ENCODE assay signal across 26 mouse cellular contexts in the genomic region with DNA sequence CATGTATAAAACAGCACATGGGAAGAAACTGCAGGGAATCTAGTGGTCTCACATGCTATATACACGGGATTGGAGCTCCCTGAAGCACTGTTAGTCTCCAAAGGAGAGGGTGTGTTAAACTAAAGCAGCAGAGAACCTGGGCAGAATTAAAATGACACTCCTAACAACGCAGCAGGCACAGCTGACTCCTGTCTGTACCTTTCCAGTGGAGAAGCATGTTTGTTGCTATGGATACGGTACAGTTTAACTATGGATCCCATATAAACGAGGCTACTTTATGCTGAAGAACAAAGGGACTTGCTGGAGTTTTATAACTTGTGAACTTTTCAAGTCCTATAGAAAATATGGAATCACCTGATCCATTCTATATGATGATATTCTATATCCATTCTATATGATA. TPM values are rescaled to one million over a fixed set of nuclear protein-coding genes. Genes with fewer than 3 reads are reported as not detected.
DNase-seq lines count a peak whose midpoint lies in the region; ATAC-seq and TF ChIP-seq lines count a peak whose summit lies in the region.
"Had no signal": no experiment of that assay in that cellular context is flagged by ENCODE, and none has a peak within 500 bp of the region (broad histone marks: within the 10 kb centered on the region; RNA-seq: fewer than 3 reads in every experiment).

No protein-coding gene starts in this region.

- no peak for TF ChIP-seq CTCF in hindbrain, postnatal 0 days (IDR thresholded peaks at IDR 0.05; ENCODE audit: low read depth)

- no peaks in the 10 kb centered on the region for H3K9me3 ChIP-seq in hindbrain, postnatal 0 days (ENCODE audit: low read length)
- H3K9me3 ChIP-seq in hindbrain, embryonic 11.5 days (ENCODE audit: control insufficient read depth, low read length): no peaks in the 10 kb centered on the region
- H3K9me3 ChIP-seq in midbrain, embryonic 14.5 days (ENCODE audit: control insufficient read depth, low read length): no peaks in the 10 kb centered on the region
- H3K9me3 ChIP-seq in midbrain, embryonic 10.5 days (replicated peaks): no peaks in the 10 kb centered on the region
- no peaks in the 10 kb centered on the region for H3K9me3 ChIP-seq in midbrain, embryonic 16.5 days (replicated peaks; ENCODE audit: control insufficient read depth, low read length, poor library complexity, severe bottlenecking)
- H3K9me3 ChIP-seq: forebrain, embryonic 10.5 days; heart, embryonic 12.5 days; heart, embryonic 15.5 days; hindbrain, embryonic 10.5 days; hindbrain, embryonic 15.5 days had no signal

- 47% methylated on average over 4 of the region's 4 CpGs for WGBS in hindbrain, postnatal 0 days
- WGBS in hindbrain, embryonic 11.5 days: 78% methylated on average over 4 of the region's 4 CpGs
- 67% methylated on average over 4 of the region's 4 CpGs for WGBS in midbrain, embryonic 14.5 days
- 87% methylated on average over 4 of the region's 4 CpGs for WGBS in midbrain, embryonic 10.5 days
- WGBS in midbrain, embryonic 16.5 days: 48% methylated on average over 4 of the region's 4 CpGs

- DNase-seq in hindbrain, postnatal 0 days (ENCODE audit: low spot score): peak; percentile 24
- DNase-seq in hindbrain, embryonic 11.5 days (ENCODE audit: low spot score): no peak
- DNase-seq in midbrain, embryonic 14.5 days: peak; percentile 40
- no peak for DNase-seq in midbrain, embryonic 10.5 days (ENCODE audit: low spot score)
- no peak for DNase-seq in right cerebral cortex, postnatal 14 days
- DNase-seq: adrenal gland, adult 8-10 months; adrenal gland, postnatal 25 days; cerebellum, adult 18-20 months; cerebellum, adult 9-10 months; cerebellum, postnatal 14 days; gastrocnemius, postnatal 25 days; heart, adult 18-20 months; heart, postnatal 10 days; heart, postnatal 36 days had no signal

- no peak overlapping the region for H3K9ac ChIP-seq in hindbrain, postnatal 0 days (replicated peaks; ENCODE audit: low read length)
- H3K9ac ChIP-seq in hindbrain, embryonic 11.5 days (ENCODE audit: low read depth, low read length): no peak overlapping the region
- H3K9ac ChIP-seq in midbrain, embryonic 14.5 days (replicated peaks; ENCODE audit: low read length): no peak overlapping the region
- no peak overlapping the region for H3K9ac ChIP-seq in midbrain, embryonic 16.5 days (ENCODE audit: low read depth, low read length)
- H3K9ac ChIP-seq: heart, embryonic 12.5 days; heart, embryonic 15.5 days; hindbrain, embryonic 15.5 days had no signal

- no peak overlapping the region for H3K4me2 ChIP-seq in hindbrain, postnatal 0 days (ENCODE audit: low read depth, low read length)
- H3K4me2 ChIP-seq in hindbrain, embryonic 11.5 days (replicated peaks; ENCODE audit: low read depth, low read length): no peak overlapping the region
- H3K4me2 ChIP-seq in midbrain, embryonic 14.5 days (ENCODE audit: low read length): no peak overlapping the region
- H3K4me2 ChIP-seq in midbrain, embryonic 16.5 days (ENCODE audit: low read length): no peak overlapping the region
- H3K4me2 ChIP-seq: heart, embryonic 12.5 days; heart, embryonic 15.5 days; hindbrain, embryonic 15.5 days had no signal

- no peaks in the 10 kb centered on the region for H3K4me1 ChIP-seq in hindbrain, postnatal 0 days (ENCODE audit: insufficient read depth, low read length)
- H3K4me1 ChIP-seq in hindbrain, embryonic 11.5 days (replicated peaks; ENCODE audit: control insufficient read depth, insufficient read depth, low read length): no peaks in the 10 kb centered on the region
- H3K4me1 ChIP-seq in midbrain, embryonic 14.5 days (ENCODE audit: control insufficient read depth, insufficient read depth, low read length): no peaks in the 10 kb centered on the region
- H3K4me1 ChIP-seq in midbrain, embryonic 10.5 days: peaks cover 8% of the 10 kb centered on the region
- peaks cover 7% of the 10 kb centered on the region for H3K4me1 ChIP-seq in midbrain, embryonic 16.5 days (ENCODE audit: control insufficient read depth, insufficient read depth, low read length)
- H3K4me1 ChIP-seq: heart, embryonic 12.5 days; heart, embryonic 15.5 days; hindbrain, embryonic 15.5 days had no signal

- no peak overlapping the region for H3K4me3 ChIP-seq in hindbrain, postnatal 0 days (ENCODE audit: low read length)
- H3K4me3 ChIP-seq in hindbrain, embryonic 11.5 days (ENCODE audit: low read depth, low read length): no peak overlapping the region
- no peak overlapping the region for H3K4me3 ChIP-seq in midbrain, embryonic 14.5 days (replicated peaks; ENCODE audit: low read depth, low read length)
- H3K4me3 ChIP-seq in midbrain, embryonic 10.5 days: no peak overlapping the region
- no peak overlapping the region for H3K4me3 ChIP-seq in midbrain, embryonic 16.5 days (ENCODE audit: low read depth, low read length)
- H3K4me3 ChIP-seq: forebrain, embryonic 10.5 days; heart, embryonic 12.5 days; heart, embryonic 15.5 days; hindbrain, embryonic 10.5 days; hindbrain, embryonic 15.5 days had no signal

- no peaks in the 10 kb centered on the region for H3K36me3 ChIP-seq in hindbrain, postnatal 0 days (ENCODE audit: insufficient read depth, low read length)
- no peaks in the 10 kb centered on the region for H3K36me3 ChIP-seq in hindbrain, embryonic 11.5 days (ENCODE audit: control insufficient read depth, insufficient read depth, low read length)
- no peaks in the 10 kb centered on the region for H3K36me3 ChIP-seq in midbrain, embryonic 14.5 days (ENCODE audit: control insufficient read depth, insufficient read depth, low read length)
- no peaks in the 10 kb centered on the region for H3K36me3 ChIP-seq in midbrain, embryonic 10.5 days
- no peaks in the 10 kb centered on the region for H3K36me3 ChIP-seq in midbrain, embryonic 16.5 days (ENCODE audit: control insufficient read depth, insufficient read depth, low read length)
- H3K36me3 ChIP-seq: forebrain, embryonic 10.5 days; heart, embryonic 12.5 days; heart, embryonic 15.5 days; hindbrain, embryonic 10.5 days; hindbrain, embryonic 15.5 days had no signal

- H3K27ac ChIP-seq in hindbrain, postnatal 0 days: no peak overlapping the region
- H3K27ac ChIP-seq in hindbrain, embryonic 11.5 days (ENCODE audit: low read depth, low read length): no peak overlapping the region
- no peak overlapping the region for H3K27ac ChIP-seq in midbrain, embryonic 14.5 days (replicated peaks; ENCODE audit: low read depth, low read length)
- H3K27ac ChIP-seq in midbrain, embryonic 10.5 days (replicated peaks): no peak overlapping the region
- no peak overlapping the region for H3K27ac ChIP-seq in midbrain, embryonic 16.5 days (ENCODE audit: low read length)
- H3K27ac ChIP-seq: forebrain, embryonic 10.5 days; heart, embryonic 15.5 days; hindbrain, embryonic 10.5 days; hindbrain, embryonic 15.5 days had no signal

- peak; percentile 38; the same call in 1 of the 2 replicates for ATAC-seq in hindbrain, postnatal 0 days
- no peak for ATAC-seq in hindbrain, embryonic 11.5 days (ENCODE audit: low FRiP score)
- no peak for ATAC-seq in midbrain, embryonic 14.5 days (ENCODE audit: low FRiP score, low TSS enrichment)
- ATAC-seq in midbrain, embryonic 16.5 days: 0 out of 2 replicates have a peak, but pooled peaks have one; percentile 56
- ATAC-seq: CD4-positive, CD25-positive, alpha-beta regulatory T cell, adult 4 months; forebrain, embryonic 14.5 days; inflammation-experienced regulatory T-cells, adult 6 months had no signal

- no peaks in the 10 kb centered on the region for H3K27me3 ChIP-seq in hindbrain, postnatal 0 days (ENCODE audit: insufficient read depth, low read length)
- H3K27me3 ChIP-seq in hindbrain, embryonic 11.5 days (ENCODE audit: control insufficient read depth, insufficient read depth, low read length): no peaks in the 10 kb centered on the region
- H3K27me3 ChIP-seq in midbrain, embryonic 14.5 days (ENCODE audit: control insufficient read depth, insufficient read depth, low read length): no peaks in the 10 kb centered on the region
- H3K27me3 ChIP-seq in midbrain, embryonic 10.5 days (ENCODE audit: low read depth, poor library complexity, severe bottlenecking): no peaks in the 10 kb centered on the region
- no peaks in the 10 kb centered on the region for H3K27me3 ChIP-seq in midbrain, embryonic 16.5 days (ENCODE audit: control insufficient read depth, insufficient read depth, low read depth, low read length)
- H3K27me3 ChIP-seq: heart, embryonic 12.5 days; heart, embryonic 15.5 days; hindbrain, embryonic 15.5 days had no signal

RNA-seq across cellular contexts. Expression of a gene that starts 18.3 kb away (rescaled TPM):
- total RNA-seq in hindbrain, postnatal 0 days (2014; rRNA removed): not detected in 2 replicates
- polyA plus RNA-seq in hindbrain, postnatal 0 days (2015; fragmentation: Nextera tagmentation; extraction: Ambion mirVana): 0.08 TPM in 2 replicates
- not detected in 2 replicates for polyA plus RNA-seq in hindbrain, embryonic 11.5 days (2014; fragmentation: Nextera tagmentation; extraction: Ambion mirVana)
- polyA plus RNA-seq in midbrain, embryonic 14.5 days (2014; fragmentation: Nextera tagmentation; extraction: Ambion mirVana): not detected in 2 replicates
- 0.05 TPM in 1 of 2 replicates, not detected in the other for polyA plus RNA-seq in midbrain, embryonic 10.5 days (2016; fragmentation: Nextera tagmentation; extraction: Ambion mirVana)
- not detected in 2 replicates for polyA plus RNA-seq in midbrain, embryonic 16.5 days (2015; fragmentation: Nextera tagmentation; extraction: Ambion mirVana)
- total RNA-seq: adrenal gland, adult 8-10 months; adrenal gland, postnatal 25 days; gastrocnemius, adult 8-10 months; gastrocnemius, postnatal 25 days; heart, adult 18-20 months; heart, postnatal 10 days; heart, postnatal 36 days; MEL had no signal
- polyA plus RNA-seq: CD4-positive, CD25-positive, alpha-beta regulatory T cell, adult 4 months; embryonic facial prominence, embryonic 11.5 days; forebrain, embryonic 10.5 days; forebrain, embryonic 14.5 days; hindbrain, embryonic 10.5 days; inflammation-experienced regulatory T-cells, adult 6 months had no signal

RNA-seq across cellular contexts. Expression of a gene that starts 26.4 kb away (rescaled TPM):
- total RNA-seq in hindbrain, postnatal 0 days (2014; rRNA removed): 0.54 TPM in 1 of 2 replicates, not detected in the other
- polyA plus RNA-seq in hindbrain, postnatal 0 days (2015; fragmentation: Nextera tagmentation; extraction: Ambion mirVana): 0.06 TPM in 1 of 2 replicates, not detected in the other
- polyA plus RNA-seq in hindbrain, embryonic 11.5 days (2014; fragmentation: Nextera tagmentation; extraction: Ambion mirVana): 0.20 TPM in 1 of 2 replicates, not detected in the other
- polyA plus RNA-seq in midbrain, embryonic 14.5 days (2014; fragmentation: Nextera tagmentation; extraction: Ambion mirVana): 0.12 TPM in 1 of 2 replicates, not detected in the other
- polyA plus RNA-seq in midbrain, embryonic 10.5 days (2016; fragmentation: Nextera tagmentation; extraction: Ambion mirVana): 0.10 and 0.25 TPM in 2 replicates
- 0.10 TPM in 1 of 2 replicates, not detected in the other for polyA plus RNA-seq in midbrain, embryonic 16.5 days (2015; fragmentation: Nextera tagmentation; extraction: Ambion mirVana)
- total RNA-seq: adrenal gland, adult 8-10 months; adrenal gland, postnatal 25 days; gastrocnemius, adult 8-10 months; gastrocnemius, postnatal 25 days; heart, postnatal 36 days had no signal
- polyA plus RNA-seq: CD4-positive, CD25-positive, alpha-beta regulatory T cell, adult 4 months; forebrain, embryonic 10.5 days; forebrain, embryonic 14.5 days; heart, embryonic 15.5 days; inflammation-experienced regulatory T-cells, adult 6 months had no signal

RNA-seq across cellular contexts. Expression of a gene that starts 51.6 kb away (rescaled TPM):
- total RNA-seq in hindbrain, postnatal 0 days (2014; rRNA removed): 14.8 and 18.4 TPM in 2 replicates
- polyA plus RNA-seq in hindbrain, postnatal 0 days (2015; fragmentation: Nextera tagmentation; extraction: Ambion mirVana): 10.0 and 10.9 TPM in 2 replicates
- 49.6 and 49.7 TPM in 2 replicates for polyA plus RNA-seq in hindbrain, embryonic 11.5 days (2014; fragmentation: Nextera tagmentation; extraction: Ambion mirVana)
- 11.8 and 16.4 TPM in 2 replicates for polyA plus RNA-seq in midbrain, embryonic 14.5 days (2014; fragmentation: Nextera tagmentation; extraction: Ambion mirVana)
- polyA plus RNA-seq in midbrain, embryonic 10.5 days (2016; fragmentation: Nextera tagmentation; extraction: Ambion mirVana): 50.5 and 51.6 TPM in 2 replicates
- polyA plus RNA-seq in midbrain, embryonic 16.5 days (2015; fragmentation: Nextera tagmentation; extraction: Ambion mirVana): 13.3 and 14.6 TPM in 2 replicates

Comparison
In these comparisons a context has a peak if more than half of its experiments do, and no peak if none do; other contexts are left out.
1. ATAC-seq: peak in hindbrain, postnatal 0 days (single experiment) and midbrain, embryonic 16.5 days (single experiment); none in hindbrain, embryonic 11.5 days (single experiment) and midbrain, embryonic 14.5 days (single experiment).
2. DNase-seq: peak in hindbrain, postnatal 0 days (single experiment) and midbrain, embryonic 14.5 days (single experiment); none in hindbrain, embryonic 11.5 days (single experiment), midbrain, embryonic 10.5 days (single experiment) and right cerebral cortex, postnatal 14 days (single experiment).